Mouse (Mus musculus) heart, adult 2 months (tissue): ENCODE data around the gene Mrps6.

Experiments used
- CTCF ChIP-seq: fragments of 200-600 bp; IDR thresholded peaks from 2 replicates; pipeline ENCODE4 v1.8.1; 2022; ENCODE audit warnings: antibody characterized with exemption, mild to moderate bottlenecking, moderate library complexity
- EP300 ChIP-seq: fragments of 200-500 bp; IDR thresholded peaks from 2 replicates; pipeline ENCODE4 v1.6.1; 2011; ENCODE audit warnings: low read depth, low read length, control low read depth; ENCODE audit not compliant: insufficient read depth
- POLR2A ChIP-seq: fragments of 200-500 bp; IDR thresholded peaks from 2 replicates; pipeline ENCODE4 v1.6.1; 2011; ENCODE audit warnings: mild to moderate bottlenecking, low read depth, low read length, control low read depth; ENCODE audit not compliant: insufficient read depth

DNA sequence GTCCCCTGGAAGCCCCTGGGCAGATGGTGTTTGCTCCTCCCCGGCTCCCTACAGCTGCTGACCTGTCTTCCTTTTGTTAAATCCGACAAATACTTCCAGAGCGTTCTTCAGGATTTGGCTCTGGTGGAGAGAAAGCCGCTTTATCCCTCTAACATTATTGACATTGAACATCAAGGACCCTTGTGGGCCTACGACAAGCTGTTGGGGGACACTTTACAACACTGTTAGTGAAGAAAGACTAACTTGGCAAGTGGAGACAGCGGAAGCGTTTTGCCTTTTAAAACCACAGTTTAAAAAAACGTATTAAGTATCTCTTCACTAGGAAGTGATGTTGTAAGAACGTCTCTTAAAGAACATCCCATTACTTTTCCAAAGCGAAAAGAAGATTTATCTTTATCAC lies 5.5 kb upstream of the Mrps6 start:
- TF ChIP-seq CTCF (no peak), POLR2A (no peak), EP300 (no peak)
